15 mouse cellular contexts compared by ENCODE assay signal in the genomic region with DNA sequence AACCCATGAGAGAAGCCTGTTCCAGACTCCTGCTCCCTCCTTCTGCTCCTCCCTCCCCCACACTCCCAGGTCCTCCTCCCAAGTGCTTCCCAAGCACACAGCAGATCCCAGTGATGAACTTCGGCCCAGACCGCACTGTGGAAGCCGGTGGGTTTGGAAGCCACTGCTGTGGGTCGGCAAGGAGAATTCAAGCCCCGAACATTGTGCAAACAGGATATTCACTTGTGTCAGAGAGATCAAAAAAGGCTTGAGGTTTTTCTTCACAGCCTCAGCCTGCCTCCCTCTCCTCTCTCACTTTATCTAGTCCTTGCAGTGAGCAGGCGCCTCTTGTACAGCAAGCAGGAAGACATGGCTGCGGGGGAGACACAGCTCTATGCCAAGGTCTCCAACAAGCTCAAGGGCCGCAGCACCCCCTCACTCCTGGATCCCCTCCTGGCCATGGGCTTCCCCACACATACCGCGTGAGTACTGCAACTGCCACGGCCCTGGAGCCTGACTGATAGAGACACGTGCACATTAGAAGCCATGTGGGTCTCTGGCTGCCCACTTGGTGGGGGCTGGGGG. TPM values are rescaled to one million over a fixed set of nuclear protein-coding genes. Genes with fewer than 3 reads are reported as not detected.
DNase-seq lines count a peak whose midpoint lies in the region; ATAC-seq and TF ChIP-seq lines count a peak whose summit lies in the region.
"Had no signal": no experiment of that assay in that cellular context is flagged by ENCODE, and none has a peak within 500 bp of the region (broad histone marks: within the 10 kb centered on the region; RNA-seq: fewer than 3 reads in every experiment).

A gene (plus strand): TSS at position 103 of the 564 bp plus-strand sequence.

- H3K4me1 ChIP-seq in erythroblast, embryonic 14.5 days (ENCODE audit: control insufficient read depth): peaks cover 59% of the 10 kb centered on the region
- H3K4me1 ChIP-seq in cerebellum, adult 2 months (ENCODE audit: control insufficient read depth, insufficient read depth, low read length): no peaks in the 10 kb centered on the region
- no peaks in the 10 kb centered on the region for H3K4me1 ChIP-seq in forebrain, embryonic 14.5 days (ENCODE audit: control insufficient read depth, insufficient read depth, low read length)
- H3K4me1 ChIP-seq: forebrain, embryonic 15.5 days; limb, embryonic 13.5 days; midbrain, embryonic 10.5 days had no signal

- peak; percentile 71 for ATAC-seq in megakaryocyte progenitor cell, adult 5-6 weeks (replicated peaks; ENCODE audit: poor library complexity)
- ATAC-seq in forebrain, embryonic 14.5 days: no peak
- ATAC-seq: forebrain, embryonic 15.5 days had no signal

- TF ChIP-seq POLR2A in cerebellum, adult 2 months (IDR thresholded peaks at IDR 0.05; ENCODE audit: borderline replicate concordance, insufficient read depth, low read length): no peak

- no peaks in the 10 kb centered on the region for H3K9me3 ChIP-seq in erythroblast, embryonic 14.5 days (ENCODE audit: control insufficient read depth, low read length)
- H3K9me3 ChIP-seq in forebrain, embryonic 14.5 days (replicated peaks; ENCODE audit: control insufficient read depth, low read length): no peaks in the 10 kb centered on the region
- H3K9me3 ChIP-seq: forebrain, embryonic 15.5 days; limb, embryonic 13.5 days; midbrain, embryonic 10.5 days had no signal

- no peak within 1 kb of the TSS for H3K27ac ChIP-seq in cerebellum, adult 2 months (ENCODE audit: insufficient read depth, low read length)
- H3K27ac ChIP-seq in forebrain, embryonic 14.5 days (ENCODE audit: low read depth, low read length): no peak within 1 kb of the TSS
- H3K27ac ChIP-seq: forebrain, embryonic 15.5 days; limb, embryonic 13.5 days; midbrain, embryonic 10.5 days had no signal

- H3K4me3 ChIP-seq in erythroblast, embryonic 14.5 days (replicated peaks): peak within 1 kb of the TSS; percentile 66
- H3K4me3 ChIP-seq in cerebellum, adult 2 months (replicated peaks; ENCODE audit: insufficient read depth, low read depth, low read length): no peak within 1 kb of the TSS
- H3K4me3 ChIP-seq in forebrain, embryonic 14.5 days (ENCODE audit: low read depth, low read length): no peak within 1 kb of the TSS
- H3K4me3 ChIP-seq: forebrain, embryonic 15.5 days; limb, embryonic 13.5 days; midbrain, embryonic 10.5 days had no signal

- WGBS in cerebellum, adult 2 months: 61% methylated on average over 12 of the region's 12 CpGs
- WGBS in forebrain, embryonic 14.5 days: 90% methylated on average over 12 of the region's 12 CpGs

- H3K4me2 ChIP-seq in forebrain, embryonic 14.5 days (ENCODE audit: low read length): no peak within 1 kb of the TSS
- H3K4me2 ChIP-seq: forebrain, embryonic 15.5 days; limb, embryonic 13.5 days had no signal

- peaks cover 29% of the 10 kb centered on the region for H3K36me3 ChIP-seq in erythroblast, embryonic 14.5 days (ENCODE audit: control insufficient read depth)
- H3K36me3 ChIP-seq in forebrain, embryonic 14.5 days (ENCODE audit: control insufficient read depth, insufficient read depth, low read length): no peaks in the 10 kb centered on the region
- H3K36me3 ChIP-seq: forebrain, embryonic 15.5 days; limb, embryonic 13.5 days; midbrain, embryonic 10.5 days had no signal

- TF ChIP-seq CTCF in cerebellum, adult 2 months (IDR thresholded peaks at IDR 0.05; ENCODE audit: borderline replicate concordance, insufficient read depth, low read depth, low read length): no peak

- peak; percentile 47 for DNase-seq in ovary, postnatal 36 days (ENCODE audit: low spot score)
- no peak for DNase-seq in ovary, postnatal 14 days (ENCODE audit: low spot score)
- DNase-seq in thymus, postnatal 25 days: peak; percentile 83
- no peak for DNase-seq in cerebellum, adult 2 months
- DNase-seq in forebrain, embryonic 14.5 days (ENCODE audit: low spot score): no peak
- DNase-seq in cerebellum, postnatal 36 days: no peak
- DNase-seq: adrenal gland, postnatal 10 days; heart, postnatal 4 days; retina, postnatal 1 day had no signal

- no peaks in the 10 kb centered on the region for H3K27me3 ChIP-seq in erythroblast, embryonic 14.5 days (ENCODE audit: control insufficient read depth)
- no peaks in the 10 kb centered on the region for H3K27me3 ChIP-seq in cerebellum, adult 2 months (ENCODE audit: control insufficient read depth, insufficient read depth, low read length)
- H3K27me3 ChIP-seq in forebrain, embryonic 14.5 days (replicated peaks; ENCODE audit: control insufficient read depth, insufficient read depth, low read length): no peaks in the 10 kb centered on the region
- H3K27me3 ChIP-seq: forebrain, embryonic 15.5 days; limb, embryonic 13.5 days had no signal

- H3K9ac ChIP-seq in forebrain, embryonic 14.5 days (ENCODE audit: low read length): no peak within 1 kb of the TSS
- H3K9ac ChIP-seq: forebrain, embryonic 15.5 days; limb, embryonic 13.5 days had no signal

RNA-seq across cellular contexts. Expression of the gene that starts here (rescaled TPM):
- 0.80 and 0.94 TPM in 2 replicates for polyA plus RNA-seq in erythroblast, embryonic 14.5 days (2012)
- 29.7 and 33.6 TPM in 2 replicates for total RNA-seq in megakaryocyte progenitor cell, adult 5-6 weeks (2015)
- total RNA-seq in megakaryocyte progenitor cell, adult 5-6 weeks (2017): 36.7 and 41.7 TPM in 2 replicates
- not detected in 2 replicates for polyA plus RNA-seq in cerebellum, adult 2 months (2012; rRNA removed)
- polyA plus RNA-seq in forebrain, embryonic 14.5 days (2014; fragmentation: Nextera tagmentation; extraction: Ambion mirVana): not detected in 2 replicates
- polyA plus RNA-seq: cortical plate, adult 2 months had no signal

Comparison
In these comparisons a context has a peak if more than half of its experiments do, and no peak if none do; other contexts are left out.
1. DNase-seq: peak in ovary, postnatal 36 days (single experiment) and thymus, postnatal 25 days (single experiment); none in ovary, postnatal 14 days (single experiment), cerebellum, adult 2 months (0 of 2), forebrain, embryonic 14.5 days (single experiment) and cerebellum, postnatal 36 days (0 of 2).